Mouse (Mus musculus) layer of hippocampus, adult 2 months (tissue): ENCODE results near the gene Mdm2. TPM values are rescaled to one million over a fixed set of nuclear protein-coding genes. Genes with fewer than 3 reads are reported as not detected.
A peak's percentile ranks its signal among the peaks of the same experiment; 100 is the strongest.

ENCODE experiments used
- DNase-seq, 2 experiments: peaks; one replicate each; pipeline ENCODE4 v3.0.0; 2022; ENCODE audit warnings: low spot score in 2 of 2
- H3K27ac ChIP-seq: fragments of 200-600 bp; 2 replicates; pipeline ENCODE4 v1.8.1; 2022
- H3K4me3 ChIP-seq: fragments of 200-600 bp; 2 replicates; pipeline ENCODE4 v1.8.1; 2022; ENCODE audit warnings: mild to moderate bottlenecking
- CTCF ChIP-seq: fragments of 200-600 bp; conservative IDR thresholded peaks from 2 replicates; pipeline ENCODE4 v1.8.1; 2022; ENCODE audit warnings: antibody characterized with exemption, mild to moderate bottlenecking, moderate library complexity
- total RNA-seq, 2 experiments: library from RNA; stranded (reverse); gene quantifications; 2 replicates each; pipeline ENCODE4 v1.2.3; 2021

The Mdm2 gene
- total RNA-seq, 2 experiments from 2014 or later = 55.1 to 66.0 TPM

GRCm38 (mm10) chr10:117690101-117690352 is 20.5 kb downstream of the Mdm2 start:
- DNase-seq = no peak
- Histone ChIP-seq H3K27ac (no peak overlapping the region), H3K4me3 (no peak overlapping the region)
- no peak for TF ChIP-seq CTCF

- no peak for DNase-seq
- H3K4me3 ChIP-seq = no peak overlapping the region
- TF ChIP-seq CTCF = no peak
- no peak overlapping the region for H3K27ac ChIP-seq
Measured at GRCm38 (mm10) chr10:117689297-117690100, 21.1 kb downstream of the Mdm2 start.

GRCm38 (mm10) chr10:117688204-117689151 is 22.1 kb downstream of the Mdm2 start:
- DNase-seq = no peak
- Histone ChIP-seq H3K4me3 (no peak overlapping the region), H3K27ac (no peak overlapping the region)
- TF ChIP-seq CTCF = peak; percentile 65

GRCm38 (mm10) chr10:117687577-117687976 is 23.0 kb downstream of the Mdm2 start:
- no peak for TF ChIP-seq CTCF

GRCm38 (mm10) chr10:117687018-117687417 is 23.5 kb downstream of the Mdm2 start:
- TF ChIP-seq CTCF = no peak
- Histone ChIP-seq H3K27ac (no peak overlapping the region), H3K4me3 (no peak overlapping the region)
- no peak for DNase-seq

More at GRCm38 (mm10) chr10:117687577-117687976, 23.0 kb downstream of the Mdm2 start:
- no peak overlapping the region for H3K4me3 ChIP-seq
- no peak for DNase-seq
- H3K27ac ChIP-seq = no peak overlapping the region

- DNase-seq = no peak
- H3K27ac ChIP-seq = no peak overlapping the region
- TF ChIP-seq CTCF = no peak
- H3K4me3 ChIP-seq = no peak overlapping the region
Measured at GRCm38 (mm10) chr10:117685849-117686591, 24.5 kb downstream of the Mdm2 start.

GRCm38 (mm10) chr10:117685171-117685848 is 25.2 kb downstream of the Mdm2 start:
- no peak for DNase-seq
- TF ChIP-seq CTCF = no peak
- Histone ChIP-seq H3K4me3 (no peak overlapping the region), H3K27ac (no peak overlapping the region)

GRCm38 (mm10) chr10:117684298-117685170 is 26.0 kb downstream of the Mdm2 start:
- Histone ChIP-seq H3K27ac (no peak overlapping the region), H3K4me3 (no peak overlapping the region)
- DNase-seq = no peak
- no peak for TF ChIP-seq CTCF

GRCm38 (mm10) chr10:117683734-117684037 is 26.9 kb downstream of the Mdm2 start:
- H3K4me3 ChIP-seq = no peak overlapping the region
- no peak for DNase-seq
- H3K27ac ChIP-seq = no peak overlapping the region

GRCm38 (mm10) chr10:117682858-117683733 is 27.5 kb downstream of the Mdm2 start:
- no peak for TF ChIP-seq CTCF
- Histone ChIP-seq H3K27ac (no peak overlapping the region), H3K4me3 (no peak overlapping the region)
- DNase-seq = no peak

More at GRCm38 (mm10) chr10:117683734-117684037, 26.9 kb downstream of the Mdm2 start:
- TF ChIP-seq CTCF = no peak
